Mouse (Mus musculus) kidney, postnatal 0 days (tissue): ENCODE measurements around the gene Gm28635. TPM values are rescaled to one million over a fixed set of nuclear protein-coding genes. Genes with fewer than 3 reads are reported as not detected.

Experiments
- ATAC-seq: fragments of 200-750 bp; cut with Nextera tagmentation; replicated peaks from 2 replicates; pipeline ENCODE4 v1.8.0; 2017; ENCODE audit warnings: low read depth, moderate number of reproducible peaks, moderate TSS enrichment, moderate library complexity; ENCODE audit not compliant: low FRiP score
- DNase-seq: peaks from one replicate; pipeline ENCODE4 v3.0.0-alpha.2; 2016; ENCODE audit warnings: low spot score
- H3K27ac ChIP-seq: fragments of 300-500 bp; sonication (generic); 2 replicates; pipeline ENCODE4 v1.5.1; 2014; ENCODE audit warnings: mild to moderate bottlenecking
- H3K27me3 ChIP-seq: fragments of 300-500 bp; sonication (generic); 2 replicates; pipeline ENCODE4 v1.6.1; 2014; ENCODE audit warnings: low read length, mixed read lengths; ENCODE audit not compliant: insufficient read depth
- H3K36me3 ChIP-seq: fragments of 300-500 bp; sonication (generic); 2 replicates; pipeline ENCODE4 v1.6.1; 2014; ENCODE audit warnings: low read length, mixed read lengths; ENCODE audit not compliant: insufficient read depth
- H3K4me1 ChIP-seq: fragments of 300-500 bp; sonication (generic); replicated peaks from 2 replicates; pipeline ENCODE4 v1.6.1; 2014; ENCODE audit warnings: antibody characterized with exemption, low read length, mixed read lengths; ENCODE audit not compliant: insufficient read depth
- H3K4me2 ChIP-seq: fragments of 300-500 bp; sonication (generic); 2 replicates; pipeline ENCODE4 v1.6.1; 2014; ENCODE audit warnings: mild to moderate bottlenecking, low read length, moderate library complexity, mixed read lengths
- H3K4me3 ChIP-seq: fragments of 300-500 bp; sonication (generic); replicated peaks from 2 replicates; pipeline ENCODE4 v1.5.1; 2014; ENCODE audit warnings: low read depth, low read length
- H3K9ac ChIP-seq: fragments of 300-500 bp; sonication (generic); 2 replicates; pipeline ENCODE4 v1.6.1; 2014; ENCODE audit warnings: low read depth, low read length
- H3K9me3 ChIP-seq: fragments of 300-500 bp; sonication (generic); replicated peaks from 2 replicates; pipeline ENCODE4 v1.6.1; 2016; ENCODE audit warnings: low read length, inconsistent platforms, mixed read lengths
- CTCF ChIP-seq: IDR thresholded peaks from 2 replicates; pipeline ENCODE4 v1.5.1; 2016; ENCODE audit warnings: antibody characterized with exemption, low read depth, mild to moderate bottlenecking, moderate library complexity
- WGBS: fragments of 180-500 bp; shearing (Covaris S2); extraction: QIAGEN DNeasy Blood & Tissue Kit; methylation state at CpG from one replicate; pipeline ENCODE4 v1.1.7; 2014; 5-methylcytosine and 5-hydroxymethylcytosine counted together
- polyA plus RNA-seq: library from polyadenylated mRNA; unstranded; fragments of >200 nt; fragmentation: Nextera tagmentation; extraction: Ambion mirVana; gene quantifications from 2 replicates; pipeline ENCODE4 v1.2.1, GENCODE M21; 2015

Gm28635 gene
- polyA plus RNA-seq, 1 experiment from 2014 or later, result not detected

DNA sequence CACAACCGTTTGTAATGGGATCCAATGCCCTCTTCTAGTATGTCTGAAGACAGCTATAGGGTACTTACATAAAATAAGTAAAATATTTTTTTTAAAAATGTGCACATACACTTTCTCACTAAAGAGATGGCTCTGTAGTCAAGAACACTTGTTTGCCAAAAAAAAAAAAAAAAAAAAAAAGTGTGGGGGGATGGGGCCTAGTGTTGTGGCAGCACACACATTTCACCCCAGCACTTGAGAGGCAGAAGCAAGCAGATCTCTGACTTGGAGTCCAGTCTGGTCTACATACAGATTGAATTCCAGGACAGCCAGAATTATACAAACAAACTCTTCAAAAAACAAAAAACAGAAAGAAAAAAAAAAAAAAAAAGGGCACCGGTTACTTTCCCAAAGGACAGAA lies 42.9 kb upstream of the Gm28635 start:
- H3K4me1 ChIP-seq, result no peaks in the 10 kb centered on the region
- H3K36me3 ChIP-seq, result peaks cover 16% of the 10 kb centered on the region
- H3K9me3 ChIP-seq, result no peaks in the 10 kb centered on the region
- H3K27me3 ChIP-seq, result no peaks in the 10 kb centered on the region
- no peak for TF ChIP-seq CTCF
- no peak overlapping the region for H3K4me3 ChIP-seq
- DNase-seq, result no peak
- no peak overlapping the region for H3K9ac ChIP-seq
- H3K4me2 ChIP-seq, result no peak overlapping the region
- H3K27ac ChIP-seq, result no peak overlapping the region
- WGBS, result 87% methylated on average over 2 of the region's 2 CpGs
- ATAC-seq, result no peak

DNA sequence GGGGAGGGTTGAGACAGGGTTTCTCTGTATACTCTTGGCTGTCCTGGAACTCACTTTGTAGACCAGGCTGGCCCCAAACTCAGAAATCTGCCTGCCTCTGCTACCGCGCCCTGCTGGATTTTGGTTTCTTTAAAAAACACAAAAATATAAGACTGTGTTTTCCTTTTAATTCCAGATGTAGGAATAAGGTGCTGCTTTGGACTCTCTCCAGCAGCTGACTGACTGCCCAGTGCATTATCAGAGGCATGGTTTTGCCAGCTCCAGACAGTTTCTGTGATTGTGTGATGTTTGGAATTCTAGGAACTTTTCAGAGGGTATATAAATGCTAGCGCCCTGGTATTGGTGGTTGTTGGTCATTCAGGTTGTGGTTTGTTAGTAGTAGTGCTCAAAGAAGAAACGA lies 39.5 kb upstream of the Gm28635 start:
- H3K27me3 ChIP-seq, result no peaks in the 10 kb centered on the region
- WGBS, result 98% methylated on average over 4 of the region's 4 CpGs
- H3K36me3 ChIP-seq, result peaks cover 4% of the 10 kb centered on the region; the same call in 1 of the 2 replicates
- H3K9me3 ChIP-seq, result no peaks in the 10 kb centered on the region
- ATAC-seq, result no peak
- no peak for DNase-seq
- H3K4me1 ChIP-seq, result peaks cover 4% of the 10 kb centered on the region; the same call in 1 of the 2 replicates
- H3K9ac ChIP-seq, result no peak overlapping the region
- H3K4me3 ChIP-seq, result no peak overlapping the region
- H3K27ac ChIP-seq, result no peak overlapping the region
- TF ChIP-seq CTCF, result no peak
- no peak overlapping the region for H3K4me2 ChIP-seq

DNA sequence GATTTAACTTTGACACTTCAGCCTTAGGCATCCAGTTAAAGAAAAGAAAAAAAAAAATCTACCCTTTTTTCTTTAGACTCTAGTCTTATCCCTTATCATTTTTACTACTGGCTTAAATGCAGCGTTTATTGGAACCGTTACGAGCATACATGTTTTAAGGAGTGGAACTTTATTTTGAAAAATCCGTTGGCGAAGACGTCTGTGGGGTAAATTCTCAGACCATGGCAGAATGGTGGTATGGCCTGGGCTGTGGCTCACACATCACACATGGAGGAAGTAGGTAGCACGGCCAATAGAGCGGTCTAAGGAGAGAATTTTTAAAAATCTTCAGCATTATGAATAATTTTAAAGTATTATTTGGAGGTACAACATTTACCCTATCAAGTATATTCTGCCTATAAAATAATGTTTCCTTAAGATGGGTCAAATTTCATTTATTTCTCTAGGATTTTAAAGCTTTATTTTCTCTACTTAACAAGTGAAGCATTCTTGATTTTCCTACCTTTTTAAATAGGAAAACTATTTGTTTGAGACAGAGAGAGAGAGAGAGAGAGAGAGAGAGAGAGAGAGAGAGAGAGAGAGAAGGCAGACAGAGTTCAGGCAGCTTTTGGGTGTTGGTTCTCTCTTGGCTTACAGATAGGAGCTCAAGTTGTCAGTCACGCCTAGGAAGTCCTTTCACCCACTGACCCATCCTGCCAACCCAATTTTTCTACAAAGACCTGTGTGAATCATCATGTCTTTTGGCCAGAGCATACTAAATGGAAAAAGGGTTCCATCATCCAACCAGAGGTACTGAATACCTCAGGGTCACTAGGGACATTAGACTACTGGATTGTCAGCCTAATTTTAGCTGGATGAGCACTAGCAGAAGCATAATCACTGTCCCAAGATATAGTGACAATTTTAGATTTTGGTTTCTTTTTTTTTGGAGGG lies 38.8 kb upstream of the Gm28635 start:
- WGBS, result 27% methylated on average over 9 of the region's 9 CpGs

DNA sequence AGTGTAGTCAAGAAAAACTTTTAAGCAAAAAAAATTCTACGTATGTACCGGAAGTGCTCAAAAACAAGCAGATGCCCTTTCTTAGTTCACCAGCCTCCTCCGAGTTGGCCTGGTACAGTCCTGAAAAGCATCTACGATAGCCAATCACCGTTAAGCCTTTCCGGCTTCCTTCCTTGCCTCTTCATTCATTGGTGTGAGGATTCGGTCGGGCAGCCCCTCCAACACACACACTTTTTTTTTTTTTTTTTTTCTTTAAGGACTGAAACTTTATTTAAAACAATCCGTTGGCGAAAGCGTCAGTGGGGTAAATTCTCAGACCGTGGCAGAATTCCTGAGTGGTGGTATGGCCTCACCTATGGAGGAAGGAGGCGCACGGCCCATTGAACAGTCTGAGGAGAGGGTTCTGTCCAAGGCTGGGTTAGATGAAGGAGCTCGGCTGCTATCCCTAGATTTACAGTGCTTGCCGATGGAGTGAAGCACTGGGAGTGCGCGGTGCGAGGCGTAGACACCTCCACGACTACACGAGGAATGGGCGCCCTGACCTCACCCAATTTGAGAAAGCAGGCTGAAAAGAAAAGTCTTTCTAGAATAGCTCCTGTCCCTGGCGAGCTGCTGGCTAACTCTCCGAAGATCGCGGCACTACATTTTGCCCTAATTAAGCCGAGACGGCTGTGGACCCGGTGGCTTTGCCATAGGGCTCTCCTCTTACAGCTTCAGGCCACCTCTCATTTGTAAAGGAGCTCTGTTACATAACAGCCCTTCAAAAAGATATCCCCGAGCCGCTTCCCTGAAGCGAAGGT lies 37.9 kb upstream of the Gm28635 start:
- WGBS, result under 1% methylated on average over 33 of the region's 33 CpGs
- ATAC-seq (peak; percentile 95), DNase-seq (peak; percentile 99)
- H3K27me3 ChIP-seq, result no peaks in the 10 kb centered on the region
- peak overlapping the region; percentile 98 for H3K27ac ChIP-seq
- peaks cover 4% of the 10 kb centered on the region; the same call in 1 of the 2 replicates for H3K4me1 ChIP-seq
- H3K9me3 ChIP-seq, result no peaks in the 10 kb centered on the region
- no peak for TF ChIP-seq CTCF
- H3K9ac ChIP-seq, result peak overlapping the region; percentile 48
- 0 out of 2 replicates have a peak, but pooled peaks cover under 1% of the 10 kb centered on the region for H3K36me3 ChIP-seq
- H3K4me3 ChIP-seq, result peak overlapping the region; percentile 98
- H3K4me2 ChIP-seq, result peak overlapping the region; percentile 67

More for the DNA sequence above, 38.8 kb upstream of the Gm28635 start:
- Histone ChIP-seq H3K9ac (peak overlapping the region; percentile 48), H3K4me2 (peak overlapping the region; percentile 67), H3K4me3 (peak overlapping the region; percentile 98), H3K27ac (peak overlapping the region; percentile 98), H3K36me3 (no peaks in the 10 kb centered on the region), H3K9me3 (no peaks in the 10 kb centered on the region), H3K4me1 (peaks cover 4% of the 10 kb centered on the region; the same call in 1 of the 2 replicates), H3K27me3 (no peaks in the 10 kb centered on the region)
- ATAC-seq (no peak), DNase-seq (no peak)
- TF ChIP-seq CTCF, result no peak

DNA sequence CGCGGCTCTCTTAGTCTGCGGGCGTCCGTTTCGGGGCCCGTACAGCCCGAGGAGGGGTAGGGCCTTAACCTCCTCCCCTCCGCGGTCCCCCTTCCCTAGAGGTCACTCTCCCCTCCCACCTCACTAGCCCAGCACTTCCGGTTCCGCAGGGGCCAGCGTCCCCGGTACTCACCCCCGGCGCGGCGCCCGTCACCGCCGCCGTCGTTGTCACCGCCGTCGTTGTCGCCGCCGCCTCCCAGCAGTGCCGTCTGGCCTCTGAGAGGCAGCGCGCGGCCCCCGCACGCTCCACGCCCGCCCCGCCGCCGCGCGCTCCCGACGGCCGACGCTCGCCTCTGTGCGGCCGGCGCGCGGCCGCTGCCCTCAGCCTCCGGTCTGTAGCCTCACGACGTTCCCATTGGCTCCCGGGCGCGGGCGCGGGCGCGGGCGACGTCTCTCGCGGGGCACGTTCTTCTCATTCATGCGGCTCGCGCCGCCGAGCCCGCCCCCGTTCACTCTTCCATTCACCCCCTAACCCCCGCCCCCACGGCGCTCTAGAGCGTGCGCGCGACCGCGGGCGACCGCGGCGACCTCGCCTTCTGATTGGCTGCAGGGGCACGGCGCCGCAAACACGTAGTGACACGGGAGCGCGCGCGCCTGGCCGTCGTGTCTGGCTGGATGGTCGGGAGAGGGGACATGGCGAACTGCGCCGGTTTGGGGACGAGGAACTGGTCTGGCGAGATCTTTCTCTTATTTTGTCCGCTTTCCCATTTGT lies 37.1 kb upstream of the Gm28635 start, which contains the start of gene Zdhhc5:
TSS of gene Zdhhc5 (minus strand) at position 370 of the 751 bp plus-strand sequence.
- under 1% methylated on average over 88 of the region's 107 CpGs for WGBS
- Histone ChIP-seq H3K9me3 (no peaks in the 10 kb centered on the region), H3K4me1 (peaks cover 4% of the 10 kb centered on the region; the same call in 1 of the 2 replicates), H3K9ac (peak within 1 kb of the TSS; percentile 94), H3K36me3 (0 out of 2 replicates have a peak, but pooled peaks cover 7% of the 10 kb centered on the region), H3K4me3 (peak within 1 kb of the TSS; percentile 98), H3K27me3 (no peaks in the 10 kb centered on the region), H3K4me2 (peak within 1 kb of the TSS; percentile 83), H3K27ac (peak within 1 kb of the TSS; percentile 98)
- ATAC-seq, result peak; percentile 96
- TF ChIP-seq CTCF, result no peak
- DNase-seq, result peak; percentile 98
